Mouse (Mus musculus): ENCODE data around the gene Rbl1.

Gene Rbl1

GRCm38 (mm10) chr2:157132686-157133540 is 71.4 kb downstream of the Rbl1 start:
- DNase-seq (ENCODE audit: low spot score), result no peak

- no peak for DNase-seq (ENCODE audit: low spot score)
These were observed 72.2 kb downstream of the Rbl1 start for GRCm38 (mm10) chr2:157132086-157132485.

- DNase-seq (ENCODE audit: low spot score), result no peak
These were observed 73.4 kb downstream of the Rbl1 start for GRCm38 (mm10) chr2:157130813-157131514.

- DNase-seq (ENCODE audit: low spot score), result no peak
These were observed 74.7 kb downstream of the Rbl1 start for GRCm38 (mm10) chr2:157129601-157130164.

- DNase-seq (ENCODE audit: low spot score), result no peak
These were observed 75.2 kb downstream of the Rbl1 start for GRCm38 (mm10) chr2:157129096-157129495.

GRCm38 (mm10) chr2:157128072-157128471 is 76.3 kb downstream of the Rbl1 start:
- no peak for DNase-seq (ENCODE audit: low spot score)

- DNase-seq (ENCODE audit: low spot score), result no peak
These were observed 77.0 kb downstream of the Rbl1 start for GRCm38 (mm10) chr2:157127370-157127769.

- no peak for DNase-seq (ENCODE audit: low spot score)
These were observed 79.1 kb downstream of the Rbl1 start for GRCm38 (mm10) chr2:157125246-157125645.

GRCm38 (mm10) chr2:157121766-157122165 is 82.6 kb downstream of the Rbl1 start:
- no peak for DNase-seq (ENCODE audit: low spot score)

GRCm38 (mm10) chr2:157119075-157119474 is 85.3 kb downstream of the Rbl1 start:
- no peak for DNase-seq (ENCODE audit: low spot score)

- DNase-seq (ENCODE audit: low spot score), result no peak
These were observed 85.8 kb downstream of the Rbl1 start for GRCm38 (mm10) chr2:157118556-157118955.

GRCm38 (mm10) chr2:157116964-157117363 is 87.4 kb downstream of the Rbl1 start:
- DNase-seq (ENCODE audit: low spot score), result no peak

- DNase-seq (ENCODE audit: low spot score), result no peak
These were observed 96.1 kb downstream of the Rbl1 start for GRCm38 (mm10) chr2:157108236-157108635.

- no peak for DNase-seq (ENCODE audit: low spot score)
These were observed 99.9 kb downstream of the Rbl1 start for GRCm38 (mm10) chr2:157104454-157104853.

- DNase-seq (ENCODE audit: low spot score), result no peak
These were observed 102.1 kb downstream of the Rbl1 start for GRCm38 (mm10) chr2:157102256-157102655.

GRCm38 (mm10) chr2:157101650-157102049 is 102.7 kb downstream of the Rbl1 start:
- no peak for DNase-seq (ENCODE audit: low spot score)

- no peak for DNase-seq (ENCODE audit: low spot score)
These were observed 104.1 kb downstream of the Rbl1 start for GRCm38 (mm10) chr2:157100319-157100605.

GRCm38 (mm10) chr2:157099532-157100318 is 104.6 kb downstream of the Rbl1 start:
- DNase-seq (ENCODE audit: low spot score), result no peak

Measured in testis, postnatal 10 days (tissue).